Mouse (Mus musculus): ENCODE results near the gene Mfap1b.

The Mfap1b gene

DNA sequence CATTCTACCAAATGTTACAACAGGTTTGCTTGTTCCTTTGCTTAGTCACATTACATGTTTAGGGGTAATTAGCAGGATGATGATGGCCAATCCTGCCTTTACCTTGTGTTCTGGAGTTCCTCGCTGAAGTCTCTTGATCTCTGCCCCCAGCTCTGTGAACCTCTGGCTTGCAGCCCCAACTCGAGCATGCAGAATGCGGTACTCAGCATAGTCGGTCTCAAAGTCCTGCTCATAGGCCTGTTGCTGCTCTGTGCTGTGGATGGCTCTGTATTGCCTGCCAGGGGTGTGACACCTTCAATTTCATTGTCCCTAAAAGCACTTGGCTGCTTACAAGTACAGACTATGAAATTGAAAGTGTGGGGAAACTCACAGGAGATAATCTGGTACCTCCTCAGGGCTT, 34.1 kb downstream of the Mfap1b start:
- DNase-seq (ENCODE audit: extremely low spot score, low spot score), result no peak

DNA sequence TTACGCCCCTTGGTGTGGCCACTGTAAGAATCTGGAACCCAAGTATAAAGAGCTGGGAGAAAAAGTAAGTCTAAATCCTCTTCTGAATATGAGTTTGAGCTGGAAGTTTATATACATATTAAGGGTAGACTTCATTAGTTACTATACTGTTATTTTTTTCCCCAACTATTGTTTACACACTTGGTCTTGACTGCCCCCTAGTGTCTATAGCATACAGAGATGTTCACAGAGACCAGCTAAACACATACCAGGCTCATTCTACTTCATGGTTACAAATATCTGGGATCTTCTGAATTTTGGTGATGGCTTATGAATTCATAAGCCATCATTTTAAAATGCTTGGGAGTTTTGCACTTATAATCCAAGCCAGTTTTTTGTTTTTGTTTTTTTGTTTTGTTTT, 39.0 kb downstream of the Mfap1b start:
- DNase-seq (ENCODE audit: extremely low spot score, low spot score), result no peak

DNA sequence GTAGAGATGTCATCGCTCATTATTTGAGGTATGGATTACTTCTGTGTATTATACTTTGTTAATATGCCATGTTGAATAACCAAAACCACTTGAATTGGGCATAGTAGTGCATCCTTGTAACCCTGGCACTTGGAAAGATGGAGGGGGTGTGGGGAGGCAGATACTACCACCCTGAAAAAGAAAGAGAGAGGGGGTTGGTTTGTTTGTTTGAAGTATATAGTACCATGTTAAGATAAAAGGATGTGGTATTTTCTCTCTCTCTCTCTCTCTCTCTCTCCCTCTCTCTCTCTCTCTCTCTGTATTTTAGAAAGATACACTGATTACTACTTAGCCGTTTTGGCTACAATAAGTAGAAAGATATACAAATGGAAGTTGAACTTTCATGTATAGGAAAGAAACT, 48.0 kb downstream of the Mfap1b start:
- no peak for DNase-seq (ENCODE audit: extremely low spot score, low spot score)

DNA sequence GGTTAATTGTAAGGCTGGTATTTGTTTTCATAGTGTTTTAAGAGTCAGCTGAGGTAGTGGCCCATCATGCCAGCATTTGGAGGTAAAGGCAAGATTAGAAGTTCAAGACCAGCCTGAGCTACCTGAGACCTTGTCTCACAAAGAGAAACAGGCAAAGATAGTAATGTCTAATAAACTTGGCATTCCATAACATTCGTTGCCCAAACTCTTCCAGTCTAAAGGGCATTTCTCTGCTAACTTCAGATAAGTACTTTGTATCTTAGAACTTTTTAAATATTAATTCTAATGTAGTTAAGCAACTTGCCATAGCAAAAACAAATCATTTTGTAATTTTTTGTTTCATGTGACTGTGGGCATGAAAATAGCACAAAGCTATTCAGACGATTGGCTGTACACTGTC, 50.7 kb downstream of the Mfap1b start:
- no peak for DNase-seq (ENCODE audit: extremely low spot score, low spot score)

DNA sequence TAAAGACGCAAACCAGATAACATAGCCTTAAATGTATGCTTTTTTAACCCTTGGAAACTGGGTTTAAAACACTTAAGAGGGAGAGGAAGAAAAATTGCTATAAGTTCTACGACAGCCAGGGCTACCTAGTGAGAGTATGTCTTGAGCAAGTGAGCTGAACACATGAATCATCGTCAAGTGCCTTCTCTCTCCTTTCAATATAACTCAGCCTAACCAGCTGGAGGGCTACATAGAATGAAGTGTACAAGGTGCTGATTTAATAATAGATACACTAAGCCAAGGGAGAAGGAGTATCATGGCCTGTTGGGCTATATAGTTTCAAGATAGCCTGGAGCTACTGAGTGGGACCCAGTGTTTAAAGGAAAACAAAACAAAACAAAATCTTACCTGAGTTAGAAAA, 55.4 kb downstream of the Mfap1b start:
- DNase-seq (ENCODE audit: extremely low spot score, low spot score), result no peak

DNA sequence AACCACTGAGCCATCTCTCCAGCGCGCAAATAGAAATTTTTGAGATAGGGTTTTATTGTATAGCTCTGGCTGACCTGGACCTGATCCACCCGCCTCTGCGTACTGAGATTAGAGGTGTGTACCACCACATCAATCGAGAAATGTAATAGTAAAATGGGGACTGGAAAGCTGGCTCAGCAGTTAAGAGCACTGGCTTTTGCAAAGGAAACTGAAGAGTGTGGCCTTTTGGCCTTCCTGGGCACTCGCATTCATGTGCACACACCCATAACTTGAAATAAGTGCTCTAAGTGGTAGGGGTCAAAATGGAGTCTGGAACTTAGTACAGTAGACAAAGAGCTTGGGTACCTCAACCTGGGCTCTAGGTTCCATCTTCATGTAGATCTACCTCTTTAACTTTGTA, 57.5 kb downstream of the Mfap1b start:
- DNase-seq (ENCODE audit: extremely low spot score, low spot score), result no peak

DNA sequence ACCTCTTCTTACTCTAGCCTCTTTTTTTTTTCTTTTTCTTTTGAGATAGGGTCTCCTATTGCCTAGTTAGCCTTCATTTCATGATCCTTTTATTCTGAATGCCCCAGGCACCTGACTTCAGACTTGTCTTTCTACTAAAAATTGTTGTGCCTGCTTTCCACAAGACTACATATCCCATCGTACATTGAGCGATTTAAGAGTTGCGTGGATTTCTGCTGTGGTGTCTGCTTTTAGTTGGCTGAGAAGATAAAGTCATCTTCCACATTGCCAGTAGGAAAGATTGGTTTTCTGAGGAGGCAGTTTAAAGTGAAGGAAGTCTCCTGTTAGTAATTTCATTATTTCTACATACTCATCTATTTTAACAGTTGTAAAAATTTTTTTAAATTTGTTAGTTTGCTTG, 58.3 kb downstream of the Mfap1b start:
- DNase-seq (ENCODE audit: extremely low spot score, low spot score), result no peak

DNA sequence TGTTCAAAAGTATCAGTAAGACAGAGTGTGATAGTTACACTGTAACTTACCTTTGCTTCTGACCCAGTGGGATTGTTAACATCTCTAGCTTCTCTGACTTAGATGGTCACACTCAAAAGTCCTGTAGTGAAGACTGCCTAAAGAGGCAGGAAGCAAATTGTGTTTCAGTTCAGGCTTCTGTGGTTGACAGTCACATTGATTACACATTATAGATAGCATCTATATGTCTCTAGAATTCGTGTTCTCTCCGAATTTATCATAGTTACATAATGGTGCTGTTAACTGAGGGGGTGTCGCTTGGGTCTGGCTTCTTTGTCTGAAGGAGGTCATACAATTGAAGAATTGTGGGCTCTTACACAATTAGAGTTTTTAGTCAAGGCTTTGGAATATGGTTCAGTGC, 58.8 kb downstream of the Mfap1b start:
- DNase-seq (ENCODE audit: extremely low spot score, low spot score), result no peak

DNA sequence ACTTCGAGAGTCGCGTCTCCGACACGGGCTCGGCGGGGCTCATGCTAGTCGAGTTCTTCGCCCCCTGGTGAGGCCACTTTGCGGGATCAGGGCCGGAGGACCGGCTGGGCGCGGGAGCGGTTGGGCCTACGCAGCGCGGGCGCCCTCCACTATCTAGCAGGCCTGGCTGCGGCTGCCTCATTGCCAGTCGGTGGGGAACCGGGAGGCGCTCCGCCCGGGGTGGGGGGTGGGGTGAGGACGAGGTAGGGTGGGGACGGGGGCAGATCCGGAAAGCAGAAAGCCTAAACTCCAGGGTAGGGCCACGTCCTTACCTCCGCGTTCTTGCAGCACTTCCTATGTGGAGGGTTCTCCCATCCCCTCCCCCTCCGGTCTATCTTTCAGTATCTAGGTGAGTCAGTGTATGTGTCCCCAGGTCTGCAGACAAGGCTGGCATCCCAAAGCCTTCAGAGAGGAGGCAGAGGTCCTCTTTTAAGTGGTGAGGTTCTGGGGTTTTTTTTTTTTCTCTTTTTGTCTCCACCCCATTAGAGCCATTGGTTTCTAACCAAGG, 59.7 kb downstream of the Mfap1b start:
- DNase-seq (ENCODE audit: extremely low spot score, low spot score), result no peak

DNA sequence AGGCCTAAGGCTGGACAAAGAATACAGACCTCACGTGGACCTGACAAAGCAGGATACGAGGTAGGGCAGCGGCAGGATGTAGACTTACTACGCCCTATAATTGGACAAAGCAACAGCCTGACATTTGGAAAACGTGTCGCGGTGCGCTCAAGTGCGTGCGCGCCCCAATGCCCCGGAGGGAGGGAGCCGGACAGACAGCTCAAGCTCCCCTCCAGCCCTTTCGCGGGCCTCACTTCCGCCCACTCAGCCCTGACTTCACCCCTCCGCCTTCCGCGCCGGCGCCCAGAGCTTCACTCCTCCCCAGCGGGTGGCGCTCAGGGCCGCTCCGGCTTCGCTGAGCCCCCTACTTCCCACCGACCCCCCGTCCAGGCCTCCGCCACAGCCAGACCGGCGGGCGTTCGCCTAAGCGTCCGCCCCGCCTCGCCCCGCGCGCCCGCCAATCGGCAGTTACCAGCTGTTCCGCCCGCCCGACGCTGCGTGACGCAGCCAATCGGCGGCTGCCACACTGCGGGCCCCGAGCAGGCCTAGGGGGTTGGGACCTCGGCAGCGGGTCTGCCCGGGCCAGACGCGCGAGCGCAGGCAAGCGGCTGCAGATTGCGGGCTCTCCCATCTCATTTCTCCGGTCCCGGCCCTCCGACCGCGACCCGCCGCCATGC, 60.4 kb downstream of the Mfap1b start, which contains the start of the genes Pdia3 and Catsper2:
Pdia3 (plus strand) TSS at position 389 of the 656 bp plus-strand sequence.
Catsper2 (minus strand) TSS at position 406 of the 656 bp plus-strand sequence.
- DNase-seq (ENCODE audit: extremely low spot score, low spot score), result peak; percentile 97

DNA sequence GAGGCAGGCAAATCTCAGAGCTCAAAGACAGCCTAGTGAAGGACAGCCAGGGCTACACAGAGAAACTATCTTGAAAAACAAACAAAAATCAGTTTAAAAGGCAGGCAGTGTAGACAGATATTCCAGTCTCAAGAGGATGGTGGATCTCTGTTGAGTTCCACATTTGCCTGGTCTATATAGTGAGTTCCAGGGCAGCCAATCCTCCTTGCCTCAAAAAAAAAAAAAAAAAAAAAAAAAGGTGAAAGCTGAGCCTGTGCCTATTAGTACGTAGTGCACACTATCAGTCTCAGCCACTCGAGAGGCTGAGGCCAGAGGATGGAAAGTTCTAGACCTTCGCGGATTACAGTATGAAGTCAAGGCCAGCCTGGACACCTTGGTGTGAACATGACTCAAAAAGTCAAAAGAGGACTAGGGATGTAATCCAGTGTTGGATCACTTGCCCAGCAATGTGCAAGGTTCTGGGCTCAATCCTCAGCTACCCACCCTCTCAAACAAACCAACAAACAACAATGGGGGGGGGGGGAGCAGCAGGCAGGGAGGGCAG, 61.0 kb downstream of the Mfap1b start:
- DNase-seq (ENCODE audit: extremely low spot score, low spot score), result no peak
